ENCODE assay signal across 18 mouse cellular contexts in the genomic region with DNA sequence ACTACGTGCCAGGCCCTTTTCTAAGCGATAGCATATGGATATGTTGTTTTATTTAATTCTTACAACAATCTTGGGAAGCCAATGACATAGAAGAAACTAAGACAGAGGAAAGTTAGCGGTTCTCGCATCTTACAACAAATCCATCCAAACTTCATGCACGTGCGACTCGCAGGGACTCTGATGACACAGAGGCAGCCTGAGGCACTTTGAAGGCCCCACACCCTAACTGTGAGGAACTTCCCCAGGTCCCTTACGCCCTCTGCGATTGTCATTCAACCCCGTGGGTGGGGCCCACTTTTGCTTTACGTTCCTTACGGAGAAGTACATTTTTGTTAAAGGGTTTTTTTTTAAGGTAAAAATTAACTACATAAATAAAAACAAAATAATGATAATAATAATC.
"Had no signal": no experiment of that assay in that cellular context is flagged by ENCODE, and none has a peak within 500 bp of the region (broad histone marks: within the 10 kb centered on the region; RNA-seq: fewer than 3 reads in every experiment).

No protein-coding gene starts in this region.

- H3K27ac ChIP-seq: midbrain, embryonic 13.5 days; midbrain, embryonic 15.5 days; neural tube, embryonic 15.5 days had no signal

- ATAC-seq: midbrain, embryonic 13.5 days had no signal

- H3K4me3 ChIP-seq: megakaryocyte, embryonic 14.5 days; midbrain, embryonic 13.5 days; midbrain, embryonic 15.5 days; myocyte; neural tube, embryonic 13.5 days; neural tube, embryonic 15.5 days had no signal

- DNase-seq: lung, adult 18-20 months; lung, embryonic 14.5 days; lung, postnatal 10 days; lung, postnatal 4 days; retina, postnatal 1 day; right cerebral cortex, adult 18-20 months; right cerebral cortex, postnatal 25 days; right cerebral cortex, postnatal 4 days; spleen, adult 18-20 months; thymus, adult 18-20 months; thymus, postnatal 14 days; thymus, postnatal 36 days had no signal

- H3K9me3 ChIP-seq: midbrain, embryonic 13.5 days; midbrain, embryonic 15.5 days; neural tube, embryonic 13.5 days; neural tube, embryonic 15.5 days had no signal

- H3K36me3 ChIP-seq: midbrain, embryonic 13.5 days; midbrain, embryonic 15.5 days; neural tube, embryonic 13.5 days; neural tube, embryonic 15.5 days had no signal

- H3K9ac ChIP-seq: lung, embryonic 14.5 days; midbrain, embryonic 13.5 days; midbrain, embryonic 15.5 days; neural tube, embryonic 13.5 days; neural tube, embryonic 15.5 days had no signal

- H3K27me3 ChIP-seq: megakaryocyte, embryonic 14.5 days; midbrain, embryonic 13.5 days; midbrain, embryonic 15.5 days; neural tube, embryonic 13.5 days; neural tube, embryonic 15.5 days had no signal
